Mouse (Mus musculus) forebrain, embryonic 13.5 days (tissue): ENCODE measurements at regions not wholly inside any gene's neighbourhood (a gene's known extent, or its start where the extent isn't known, plus 50 kb on each side); places are given as distances from the start of the nearest gene placed in this dataset.

Experiments used
- ATAC-seq: fragments of 200-750 bp; cut with Nextera tagmentation; 2 replicates; pipeline ENCODE4 v1.8.0; 2017
- H3K27ac ChIP-seq: fragments of 300-500 bp; sonication (generic); 2 replicates; pipeline ENCODE4 v1.5.1; 2015; ENCODE audit warnings: inconsistent platforms, mild to moderate bottlenecking, moderate library complexity
- H3K27me3 ChIP-seq: fragments of 300-500 bp; sonication (generic); 2 replicates; pipeline ENCODE4 v1.6.1; 2015; ENCODE audit warnings: mild to moderate bottlenecking, inconsistent platforms
- H3K36me3 ChIP-seq: fragments of 300-500 bp; sonication (generic); 2 replicates; pipeline ENCODE4 v1.6.1; 2015; ENCODE audit warnings: mild to moderate bottlenecking, inconsistent platforms; ENCODE audit not compliant: poor library complexity, severe bottlenecking
- H3K4me1 ChIP-seq: fragments of 300-500 bp; sonication (generic); 2 replicates; pipeline ENCODE4 v1.6.1; 2015; ENCODE audit warnings: inconsistent platforms
- H3K4me2 ChIP-seq: fragments of 300-500 bp; sonication (generic); 2 replicates; pipeline ENCODE4 v1.6.1; 2015; ENCODE audit warnings: inconsistent platforms, mild to moderate bottlenecking, moderate library complexity
- H3K4me3 ChIP-seq: fragments of 300-500 bp; sonication (generic); 2 replicates; pipeline ENCODE4 v1.5.1; 2015; ENCODE audit warnings: mild to moderate bottlenecking, inconsistent platforms
- H3K9ac ChIP-seq: fragments of 300-500 bp; sonication (generic); 2 replicates; pipeline ENCODE4 v1.6.1; 2015; ENCODE audit warnings: mild to moderate bottlenecking, inconsistent platforms
- H3K9me3 ChIP-seq: fragments of 300-500 bp; sonication (generic); replicated peaks from 2 replicates; pipeline ENCODE4 v1.6.1; 2016; ENCODE audit warnings: inconsistent platforms
- WGBS: fragments of 180-500 bp; shearing (Covaris S2); methylation state at CpG from one replicate; pipeline ENCODE4 v1.1.7; 2015; 5-methylcytosine and 5-hydroxymethylcytosine counted together

DNA sequence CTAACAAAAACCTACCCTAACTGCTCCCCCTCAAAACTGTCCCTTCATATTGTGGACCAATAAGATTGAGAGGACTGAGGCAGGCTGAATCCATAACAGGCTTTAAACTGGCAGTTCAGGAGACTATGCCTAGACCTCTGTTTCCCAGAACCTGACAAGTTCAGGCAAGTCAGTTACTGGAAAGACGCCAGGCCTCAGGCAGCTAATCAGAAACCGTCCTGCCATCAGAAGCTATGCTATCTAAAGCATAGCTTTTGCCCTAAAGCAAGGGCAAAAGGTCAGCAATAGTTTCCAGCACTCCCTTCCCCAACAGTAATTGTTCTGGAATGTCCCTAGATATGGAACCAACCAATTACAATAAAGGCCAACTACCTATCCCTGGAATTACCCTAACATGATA, 273.0 kb downstream of the Bche start:
- Histone ChIP-seq H3K9me3 (no peaks in the 10 kb centered on the region), H3K36me3 (no peaks in the 10 kb centered on the region), H3K4me1 (no peaks in the 10 kb centered on the region), H3K9ac (no peak overlapping the region), H3K27ac (no peak overlapping the region), H3K4me2 (no peak overlapping the region), H3K4me3 (no peak overlapping the region), H3K27me3 (no peaks in the 10 kb centered on the region)
- ATAC-seq: no peak
- 89% methylated on average over 2 of the region's 2 CpGs for WGBS

DNA sequence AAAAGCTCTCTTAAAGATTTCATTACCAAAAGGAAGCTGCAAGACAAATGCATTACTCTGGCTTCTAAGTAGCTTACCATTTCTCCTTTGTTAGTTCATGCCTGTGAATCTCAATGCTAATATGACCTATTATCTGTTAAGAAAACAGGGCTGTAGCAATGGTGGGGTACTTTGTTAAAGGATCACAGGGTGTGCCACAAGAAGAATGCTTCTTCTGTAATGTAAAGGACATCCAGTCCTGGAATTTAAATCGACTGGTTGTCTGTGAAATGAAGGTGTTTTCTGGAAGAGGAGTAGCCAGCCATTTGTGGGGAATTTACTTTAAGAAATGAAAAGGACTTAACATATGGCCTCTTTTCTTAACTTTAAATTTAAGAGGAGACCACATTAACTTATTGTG, 273.9 kb downstream of the Bche start:
- Histone ChIP-seq H3K4me3 (no peak overlapping the region), H3K4me2 (no peak overlapping the region), H3K27ac (no peak overlapping the region), H3K36me3 (no peaks in the 10 kb centered on the region), H3K9ac (no peak overlapping the region), H3K4me1 (no peaks in the 10 kb centered on the region), H3K9me3 (no peaks in the 10 kb centered on the region), H3K27me3 (no peaks in the 10 kb centered on the region)
- WGBS: 27% methylated on average over 1 of the region's 1 CpGs
- ATAC-seq: no peak

DNA sequence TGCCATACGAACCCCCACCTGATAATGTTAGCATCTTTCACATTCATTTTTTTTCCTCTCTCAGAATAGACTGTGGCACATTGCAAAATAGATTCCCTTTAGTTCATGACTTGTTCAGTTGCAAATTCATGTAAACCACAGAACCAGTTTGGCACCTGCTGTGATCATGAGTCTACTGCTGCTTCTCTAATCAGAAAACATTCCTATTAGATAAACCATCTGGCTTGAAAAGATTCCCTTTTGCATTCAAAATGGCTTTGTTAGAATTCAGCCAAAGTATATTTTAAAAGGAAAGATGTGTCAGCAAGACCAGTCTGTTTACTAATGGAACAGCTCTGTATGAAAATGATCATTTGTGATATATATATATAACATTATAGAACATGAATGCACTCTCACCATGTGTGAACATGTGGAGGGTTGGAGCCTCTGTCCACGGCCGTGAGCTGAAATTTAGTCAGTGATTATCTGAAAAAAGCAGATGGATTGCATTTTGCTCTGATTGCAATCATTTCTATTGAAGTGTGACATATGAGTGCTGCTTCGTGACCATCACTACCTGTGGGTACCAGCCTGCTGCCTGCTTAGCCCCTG, 298.2 kb downstream of the Bche start:
- Histone ChIP-seq H3K36me3 (no peaks in the 10 kb centered on the region), H3K9me3 (no peaks in the 10 kb centered on the region), H3K4me3 (no peak overlapping the region), H3K9ac (no peak overlapping the region), H3K27me3 (no peaks in the 10 kb centered on the region), H3K4me2 (no peak overlapping the region), H3K27ac (peak overlapping the region; percentile 40; the same call in 1 of the 2 replicates), H3K4me1 (no peaks in the 10 kb centered on the region)
- ATAC-seq: peak; percentile 59
- 69% methylated on average over 4 of the region's 4 CpGs for WGBS

DNA sequence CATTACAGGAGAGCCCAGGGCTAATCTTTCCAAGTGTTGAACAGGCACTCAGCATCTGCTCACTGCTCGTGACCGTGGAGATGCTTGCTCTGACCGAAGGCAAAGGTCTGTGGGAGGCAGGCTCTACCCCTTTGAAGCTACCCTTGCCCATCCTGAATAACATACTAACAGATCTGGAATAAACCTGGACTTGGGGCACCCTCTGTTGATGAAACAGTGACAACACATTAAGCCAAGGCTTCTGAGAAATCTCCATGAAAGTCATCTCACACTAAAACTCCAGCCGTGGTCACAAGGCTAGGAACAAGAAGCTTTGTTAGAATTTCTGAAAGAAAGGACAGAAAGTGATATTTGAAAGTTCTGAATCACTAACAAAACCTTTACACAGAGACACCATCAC, 306.8 kb downstream of the Bche start:
- Histone ChIP-seq H3K27me3 (no peaks in the 10 kb centered on the region), H3K36me3 (no peaks in the 10 kb centered on the region), H3K4me1 (no peaks in the 10 kb centered on the region), H3K9ac (no peak overlapping the region), H3K4me3 (no peak overlapping the region), H3K9me3 (no peaks in the 10 kb centered on the region), H3K27ac (no peak overlapping the region), H3K4me2 (no peak overlapping the region)
- WGBS: 86% methylated on average over 4 of the region's 4 CpGs
- no peak for ATAC-seq

DNA sequence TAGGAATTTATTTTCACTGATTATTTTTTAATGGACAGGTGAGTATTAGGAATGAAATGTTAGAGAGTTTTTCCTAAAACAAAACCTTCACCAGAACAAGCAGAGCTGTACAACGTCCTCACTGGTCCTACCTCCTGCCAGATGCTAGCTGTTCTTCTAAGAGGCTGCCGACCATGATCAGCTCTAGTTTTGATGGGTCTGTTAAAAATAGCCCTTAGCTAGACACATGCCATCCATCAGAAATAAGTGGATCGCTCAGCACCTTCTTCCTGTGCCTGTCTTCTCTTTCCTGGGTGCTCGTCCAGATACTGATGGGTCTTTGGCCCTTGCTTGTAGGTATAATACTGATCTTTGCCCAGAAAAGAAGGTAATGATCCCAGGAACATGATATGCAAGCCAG, 312.4 kb downstream of the Bche start:
- ATAC-seq: no peak
- H3K4me1 ChIP-seq: no peaks in the 10 kb centered on the region
- WGBS: 79% methylated on average over 4 of the region's 4 CpGs

DNA sequence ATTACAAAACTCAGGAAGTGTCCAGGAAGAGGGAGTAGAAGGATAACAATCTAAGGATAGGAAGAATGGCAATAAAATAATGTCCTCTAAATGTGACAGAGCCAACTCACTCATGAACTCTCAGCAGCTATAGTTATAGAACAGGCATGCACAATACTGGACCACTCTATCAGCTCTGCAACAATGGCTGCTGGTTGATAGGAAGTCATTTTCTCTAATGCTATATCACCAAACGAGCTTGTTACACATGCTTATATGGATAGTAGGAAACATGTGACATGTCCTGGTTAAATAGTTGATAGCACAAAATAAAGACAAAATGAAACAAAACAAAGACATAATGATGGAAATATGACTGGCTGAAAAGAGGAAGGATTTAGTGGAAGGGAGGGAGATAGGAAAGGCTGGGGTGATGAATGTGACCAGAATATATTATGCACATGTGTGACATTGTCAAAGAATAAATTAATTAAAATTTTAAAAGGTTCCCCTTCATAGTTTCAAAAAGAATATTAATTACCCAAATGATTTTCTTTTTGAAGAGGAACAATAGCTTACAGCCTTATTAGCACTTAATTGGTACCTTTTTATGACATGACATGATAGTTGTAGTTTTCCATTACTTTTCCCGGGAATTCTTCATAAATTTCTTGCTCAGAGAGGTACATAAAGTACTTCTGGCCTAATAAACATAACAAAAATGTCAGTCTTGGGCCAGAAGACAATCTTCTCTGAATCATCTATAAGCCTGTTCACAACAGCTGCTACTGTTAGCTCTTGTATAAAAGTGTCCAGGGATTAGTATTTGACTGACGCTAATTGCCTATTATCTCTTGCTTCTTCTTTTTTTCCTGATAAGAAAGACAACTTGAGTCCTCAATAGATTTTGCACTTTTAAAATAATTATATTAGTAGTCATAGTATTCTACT, 318.2 kb downstream of the Bche start:
- H3K4me2 ChIP-seq: no peak overlapping the region

More for the DNA sequence above, 312.4 kb downstream of the Bche start:
- Histone ChIP-seq H3K4me3 (no peak overlapping the region), H3K9ac (no peak overlapping the region), H3K36me3 (no peaks in the 10 kb centered on the region), H3K9me3 (no peaks in the 10 kb centered on the region), H3K4me2 (no peak overlapping the region), H3K27me3 (no peaks in the 10 kb centered on the region), H3K27ac (no peak overlapping the region)

DNA sequence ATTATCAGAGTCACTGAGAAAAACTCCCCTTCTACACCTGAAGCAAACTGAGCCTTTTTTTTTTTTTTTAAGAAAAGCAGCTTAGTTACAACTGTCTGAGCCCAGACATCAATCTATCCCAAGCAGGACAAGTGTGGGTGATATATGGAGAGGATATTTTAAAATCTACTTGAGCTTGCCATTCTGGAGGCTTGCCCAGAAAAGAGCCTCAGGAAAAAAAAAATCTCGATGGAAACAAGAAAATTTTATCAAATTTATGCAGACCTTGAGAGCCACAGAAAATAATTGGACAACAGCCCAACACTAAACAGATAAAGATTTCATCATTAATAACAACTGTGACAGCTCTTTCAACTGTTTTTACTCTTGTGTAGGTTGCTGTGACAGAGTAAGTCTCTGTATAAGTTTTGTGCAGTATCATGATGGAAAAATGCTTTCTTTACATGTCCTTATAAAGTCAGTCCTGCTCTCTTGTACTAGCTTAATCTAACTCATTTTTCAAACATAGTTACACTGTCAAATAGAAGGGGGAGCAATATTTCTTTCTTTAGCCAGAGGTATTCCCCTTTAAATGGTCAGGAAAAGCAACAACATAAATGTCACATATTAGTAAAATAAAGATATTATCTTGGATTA, 297.4 kb upstream of the Slitrk3 start:
- no peaks in the 10 kb centered on the region for H3K9me3 ChIP-seq
- ATAC-seq: no peak
- no peak overlapping the region for H3K9ac ChIP-seq
- H3K4me2 ChIP-seq: no peak overlapping the region
- H3K4me3 ChIP-seq: no peak overlapping the region
- 57% methylated on average over 1 of the region's 1 CpGs for WGBS
- no peaks in the 10 kb centered on the region for H3K27me3 ChIP-seq
- H3K4me1 ChIP-seq: no peaks in the 10 kb centered on the region
- no peak overlapping the region for H3K27ac ChIP-seq
- no peaks in the 10 kb centered on the region for H3K36me3 ChIP-seq

More for the DNA sequence above, 318.2 kb downstream of the Bche start:
- Histone ChIP-seq H3K27ac (no peak overlapping the region), H3K27me3 (no peaks in the 10 kb centered on the region), H3K9ac (no peak overlapping the region), H3K9me3 (no peaks in the 10 kb centered on the region), H3K4me1 (no peaks in the 10 kb centered on the region), H3K36me3 (no peaks in the 10 kb centered on the region), H3K4me3 (no peak overlapping the region)
- peak; percentile 80 for ATAC-seq
- WGBS: 62% methylated on average over 3 of the region's 3 CpGs

DNA sequence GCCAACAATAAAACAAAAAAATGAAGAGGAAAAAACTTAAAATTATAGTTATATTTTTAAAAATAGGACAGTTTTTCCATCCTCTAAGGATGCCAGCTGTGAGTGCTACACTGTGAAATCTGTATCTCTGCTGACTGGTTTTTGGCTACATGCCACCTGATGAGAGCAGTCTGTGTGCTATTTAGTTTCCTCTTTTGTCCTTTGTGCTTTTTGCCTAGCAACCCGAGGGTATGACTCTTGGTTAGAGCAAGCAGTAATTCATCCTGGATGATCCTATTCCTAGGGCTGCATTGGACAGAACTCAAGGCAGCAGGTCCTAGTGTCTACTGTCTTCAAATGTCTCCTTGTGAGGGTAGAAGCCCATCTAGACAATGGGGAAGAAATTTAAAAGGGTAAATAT, 285.6 kb upstream of the Slitrk3 start:
- ATAC-seq: peak; percentile 91
- H3K27me3 ChIP-seq: no peaks in the 10 kb centered on the region
- no peak overlapping the region for H3K4me2 ChIP-seq
- no peak overlapping the region for H3K9ac ChIP-seq
- 0 out of 2 replicates have a peak, but pooled peaks cover 2% of the 10 kb centered on the region for H3K4me1 ChIP-seq
- H3K4me3 ChIP-seq: no peak overlapping the region
- no peak overlapping the region for H3K27ac ChIP-seq
- WGBS: 3% methylated on average over 1 of the region's 1 CpGs
- H3K36me3 ChIP-seq: no peaks in the 10 kb centered on the region
- no peaks in the 10 kb centered on the region for H3K9me3 ChIP-seq

DNA sequence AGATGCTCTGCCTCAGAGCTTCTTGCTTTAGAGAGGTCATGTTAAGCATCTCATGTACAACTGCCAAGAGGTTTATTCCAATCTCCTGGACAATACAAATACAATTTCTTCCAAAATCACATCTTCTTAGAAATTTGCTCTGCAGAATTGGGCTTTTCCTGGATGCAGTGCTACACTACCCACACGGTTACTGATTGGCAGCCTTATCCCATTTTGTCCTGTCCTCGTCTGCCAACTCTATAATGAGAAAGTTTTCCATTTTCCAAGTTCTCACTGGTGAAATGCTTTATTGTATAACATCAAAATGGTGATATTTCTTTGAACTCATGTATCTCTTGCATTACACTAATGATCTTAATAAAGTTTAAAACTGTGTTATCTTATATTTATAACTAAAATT, 282.1 kb upstream of the Slitrk3 start:
- Histone ChIP-seq H3K4me2 (no peak overlapping the region), H3K27me3 (no peaks in the 10 kb centered on the region), H3K36me3 (no peaks in the 10 kb centered on the region), H3K27ac (no peak overlapping the region), H3K4me1 (0 out of 2 replicates have a peak, but pooled peaks cover 2% of the 10 kb centered on the region), H3K9ac (no peak overlapping the region), H3K4me3 (no peak overlapping the region), H3K9me3 (no peaks in the 10 kb centered on the region)
- ATAC-seq: no peak
- WGBS: 75% methylated on average over 2 of the region's 2 CpGs

DNA sequence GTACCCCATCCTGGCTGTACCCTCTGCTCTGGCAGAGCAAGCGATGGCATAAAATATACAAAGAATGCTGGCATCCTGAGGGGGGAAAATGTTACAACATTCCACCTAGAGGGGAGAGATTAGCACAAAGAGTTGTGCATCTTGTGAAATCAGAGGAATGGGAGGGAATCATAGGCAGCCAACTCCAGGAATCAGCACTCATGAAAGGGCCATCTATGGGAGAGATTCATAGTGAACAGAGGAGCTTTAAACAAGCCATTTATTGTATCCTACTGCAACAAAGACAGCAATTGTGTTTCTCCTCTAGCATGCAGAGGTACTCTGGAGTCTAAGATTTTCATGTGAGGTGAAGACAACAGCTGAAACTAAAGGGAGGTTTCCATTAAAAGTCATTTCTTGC, 265.6 kb upstream of the Slitrk3 start:
- H3K4me3 ChIP-seq: no peak overlapping the region
- no peaks in the 10 kb centered on the region for H3K36me3 ChIP-seq
- 79% methylated on average over 1 of the region's 1 CpGs for WGBS
- no peaks in the 10 kb centered on the region for H3K4me1 ChIP-seq
- H3K4me2 ChIP-seq: no peak overlapping the region
- no peak for ATAC-seq
- no peak overlapping the region for H3K9ac ChIP-seq
- no peak overlapping the region for H3K27ac ChIP-seq
- H3K9me3 ChIP-seq: no peaks in the 10 kb centered on the region
- H3K27me3 ChIP-seq: no peaks in the 10 kb centered on the region
